Mouse (Mus musculus): ENCODE data around the gene Psmd7. TPM values are rescaled to one million over a fixed set of nuclear protein-coding genes. Genes with fewer than 3 reads are reported as not detected.

The Psmd7 gene
- polyA plus RNA-seq, 1 experiment: 67.1 TPM

DNA sequence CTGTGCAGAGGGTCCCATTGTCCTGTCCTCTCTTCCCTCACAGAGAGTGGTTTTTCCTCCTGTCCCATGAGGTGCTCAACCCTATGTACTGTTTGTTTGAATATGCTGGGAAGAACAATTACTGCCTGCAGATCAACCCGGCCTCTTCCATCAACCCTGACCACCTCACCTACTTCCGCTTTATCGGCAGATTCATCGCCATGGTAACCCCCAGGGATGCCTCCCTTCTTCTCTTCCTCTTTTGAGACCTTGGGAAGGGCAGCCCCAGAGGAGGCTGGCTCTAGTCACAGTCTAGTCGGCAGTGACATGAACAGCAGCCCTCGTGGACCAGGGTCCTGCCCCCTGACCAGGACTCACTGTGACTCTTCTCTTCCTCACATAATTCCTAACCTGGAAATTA, 36.0 kb downstream of the Psmd7 start:
- Histone ChIP-seq H3K27ac (ENCODE audit: control insufficient read depth, insufficient read depth, low read depth, low read length, poor library complexity) (no peak overlapping the region), H3K4me1 (ENCODE audit: control insufficient read depth, insufficient read depth, low read length) (no peaks in the 10 kb centered on the region; the same call in 1 of the 2 replicates), H3K4me3 (replicated peaks; ENCODE audit: control insufficient read depth, low read depth, low read length) (no peak overlapping the region)
- TF ChIP-seq POLR2A (IDR thresholded peaks at IDR 0.05; ENCODE audit: borderline replicate concordance, control insufficient read depth, low read depth, low read length) (no peak), CTCF (IDR thresholded peaks at IDR 0.05; ENCODE audit: control insufficient read depth, insufficient read depth, low read length) (no peak)
- WGBS: 7% methylated on average over 6 of the region's 6 CpGs

DNA sequence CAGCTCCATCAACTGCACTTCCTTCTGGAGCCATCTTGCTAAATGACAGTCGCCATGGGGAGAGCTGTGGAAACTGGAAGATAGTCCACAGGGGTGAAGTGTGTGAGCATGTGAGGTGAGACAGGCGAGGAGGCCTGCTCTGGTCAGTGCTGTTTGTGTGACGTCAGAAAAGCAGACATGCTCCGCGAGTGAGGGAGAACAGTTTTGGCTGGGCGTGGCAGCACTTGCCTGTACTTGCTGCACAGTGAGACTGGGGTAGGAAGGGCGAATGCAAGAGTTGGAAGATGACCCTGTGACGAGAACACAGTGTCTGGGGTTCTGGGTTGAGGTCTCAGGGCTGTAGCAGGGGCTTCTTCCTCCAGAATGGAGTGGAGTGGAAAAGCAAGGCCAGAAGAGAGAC, 41.4 kb downstream of the Psmd7 start:
- no peak for TF ChIP-seq CTCF (IDR thresholded peaks at IDR 0.05; ENCODE audit: control insufficient read depth, insufficient read depth, low read length)
- no peak for TF ChIP-seq POLR2A (IDR thresholded peaks at IDR 0.05; ENCODE audit: borderline replicate concordance, control insufficient read depth, low read depth, low read length)
- WGBS: 87% methylated on average over 8 of the region's 8 CpGs
- Histone ChIP-seq H3K27ac (ENCODE audit: control insufficient read depth, insufficient read depth, low read depth, low read length, poor library complexity) (no peak overlapping the region), H3K4me1 (ENCODE audit: control insufficient read depth, insufficient read depth, low read length) (no peaks in the 10 kb centered on the region), H3K4me3 (replicated peaks; ENCODE audit: control insufficient read depth, low read depth, low read length) (no peak overlapping the region)

DNA sequence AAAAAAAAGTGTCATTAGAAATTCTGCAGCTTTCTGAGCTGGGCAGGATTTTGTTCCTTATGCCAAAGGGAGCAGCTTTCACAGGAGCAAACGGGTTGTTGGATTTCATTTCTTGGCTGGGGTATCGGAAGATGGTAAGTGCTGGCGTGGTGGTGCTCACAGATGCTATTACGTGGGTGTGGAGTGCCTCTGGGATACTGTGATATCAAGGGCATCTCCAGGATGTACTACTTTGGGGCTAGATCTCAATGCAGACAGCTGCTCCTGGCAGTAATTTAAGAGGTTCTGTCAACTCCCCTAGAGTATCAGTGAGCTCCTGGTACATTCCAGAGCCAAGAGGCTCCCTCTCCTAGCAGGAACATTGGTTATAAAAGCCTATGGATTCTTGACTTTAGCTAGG, 42.1 kb downstream of the Psmd7 start:
- no peak for TF ChIP-seq POLR2A (IDR thresholded peaks at IDR 0.05; ENCODE audit: borderline replicate concordance, control insufficient read depth, low read depth, low read length)
- no peak for TF ChIP-seq CTCF (IDR thresholded peaks at IDR 0.05; ENCODE audit: control insufficient read depth, insufficient read depth, low read length)
- Histone ChIP-seq H3K27ac (ENCODE audit: control insufficient read depth, insufficient read depth, low read depth, low read length, poor library complexity) (no peak overlapping the region), H3K4me3 (replicated peaks; ENCODE audit: control insufficient read depth, low read depth, low read length) (no peak overlapping the region), H3K4me1 (ENCODE audit: control insufficient read depth, insufficient read depth, low read length) (no peaks in the 10 kb centered on the region)
- whole genome bisulfite sequencing: 92% methylated on average over 4 of the region's 4 CpGs

DNA sequence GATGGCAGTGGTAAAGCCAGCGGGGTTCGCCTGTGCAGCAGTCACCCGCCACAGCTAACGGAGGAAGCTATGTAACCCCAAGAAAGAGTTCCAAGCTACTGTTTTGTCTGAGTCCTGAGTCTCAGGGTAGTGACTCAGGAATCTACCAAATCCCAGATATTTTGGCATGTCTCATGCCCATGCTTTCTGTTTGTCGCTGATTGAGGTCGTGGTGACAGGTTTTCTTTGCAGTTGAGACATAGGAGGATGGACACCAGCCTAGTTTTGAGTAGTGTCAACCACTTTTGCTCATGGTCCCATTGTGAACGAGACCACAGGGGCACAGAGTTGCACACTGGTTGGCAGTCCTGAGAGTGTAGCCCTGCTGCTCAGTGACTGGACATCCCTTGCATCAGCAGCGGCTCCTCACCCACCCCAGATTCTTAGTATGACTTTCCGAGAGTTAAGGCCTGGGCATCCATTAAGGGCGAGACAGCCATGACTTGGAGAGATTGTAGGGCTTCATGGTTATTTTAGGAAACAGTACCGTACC, 42.6 kb downstream of the Psmd7 start:
- Histone ChIP-seq H3K4me1 (ENCODE audit: control insufficient read depth, insufficient read depth, low read length) (no peaks in the 10 kb centered on the region), H3K4me3 (replicated peaks; ENCODE audit: control insufficient read depth, low read depth, low read length) (no peak overlapping the region), H3K27ac (ENCODE audit: control insufficient read depth, insufficient read depth, low read depth, low read length, poor library complexity) (no peak overlapping the region)
- TF ChIP-seq POLR2A (IDR thresholded peaks at IDR 0.05; ENCODE audit: borderline replicate concordance, control insufficient read depth, low read depth, low read length) (no peak), CTCF (IDR thresholded peaks at IDR 0.05; ENCODE audit: control insufficient read depth, insufficient read depth, low read length) (no peak)
- WGBS: 96% methylated on average over 11 of the region's 11 CpGs

DNA sequence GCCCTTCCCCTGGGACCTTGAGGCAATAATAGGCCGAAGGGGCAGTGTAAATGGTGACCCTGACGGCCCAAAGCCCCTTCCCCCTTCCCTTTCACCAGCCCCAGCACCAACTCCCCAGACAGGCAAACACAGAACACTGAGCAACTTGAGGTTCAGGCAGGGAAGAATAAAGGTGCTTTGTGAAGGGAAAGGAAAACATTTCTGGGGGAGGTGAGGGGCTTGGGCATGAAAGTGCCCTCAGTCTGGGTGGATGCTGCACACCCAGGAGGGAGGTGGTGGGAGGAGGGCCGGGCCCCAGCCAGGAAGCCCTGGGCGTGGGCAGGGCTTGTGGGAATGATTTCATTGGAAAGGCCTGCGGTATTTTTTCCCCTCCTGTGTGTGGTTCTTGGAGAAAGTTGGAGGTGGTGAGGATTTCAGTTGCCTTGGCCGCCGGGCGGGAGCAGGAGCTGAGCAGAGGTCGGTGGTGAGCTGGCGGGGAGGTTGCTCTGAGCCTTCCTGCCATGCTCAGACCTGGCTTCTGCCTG, 43.6 kb downstream of the Psmd7 start:
- Histone ChIP-seq H3K4me1 (ENCODE audit: control insufficient read depth, insufficient read depth, low read length) (no peaks in the 10 kb centered on the region), H3K4me3 (replicated peaks; ENCODE audit: control insufficient read depth, low read depth, low read length) (no peak overlapping the region), H3K27ac (ENCODE audit: control insufficient read depth, insufficient read depth, low read depth, low read length, poor library complexity) (no peak overlapping the region)
- 84% methylated on average over 10 of the region's 10 CpGs for WGBS
- TF ChIP-seq POLR2A (IDR thresholded peaks at IDR 0.05; ENCODE audit: borderline replicate concordance, control insufficient read depth, low read depth, low read length) (no peak), CTCF (IDR thresholded peaks at IDR 0.05; ENCODE audit: control insufficient read depth, insufficient read depth, low read length) (no peak)

DNA sequence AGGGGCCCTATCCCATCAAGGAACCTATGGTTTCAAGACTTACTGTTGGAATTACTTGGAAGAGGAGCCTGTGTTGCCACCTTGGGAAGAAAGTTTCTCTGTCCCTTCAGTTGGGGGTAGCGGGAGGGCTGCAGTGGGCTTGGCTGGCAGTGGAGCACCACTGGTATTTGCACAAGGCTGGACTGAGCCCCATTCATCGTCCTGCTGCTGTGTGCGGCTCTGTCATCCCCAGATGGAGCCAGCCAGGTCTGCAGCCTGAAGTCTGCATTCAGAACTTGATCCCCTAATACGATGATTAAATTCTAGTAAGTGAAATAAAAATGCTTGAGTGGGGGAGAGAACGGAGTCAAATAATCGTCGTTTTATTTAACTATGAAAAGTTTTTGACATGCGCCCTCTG, 44.1 kb downstream of the Psmd7 start:
- Histone ChIP-seq H3K27ac (ENCODE audit: control insufficient read depth, insufficient read depth, low read depth, low read length, poor library complexity) (no peak overlapping the region), H3K4me1 (ENCODE audit: control insufficient read depth, insufficient read depth, low read length) (no peaks in the 10 kb centered on the region), H3K4me3 (replicated peaks; ENCODE audit: control insufficient read depth, low read depth, low read length) (no peak overlapping the region)
- 92% methylated on average over 8 of the region's 8 CpGs for WGBS
- TF ChIP-seq CTCF (IDR thresholded peaks at IDR 0.05; ENCODE audit: control insufficient read depth, insufficient read depth, low read length): no peak
- TF ChIP-seq POLR2A (IDR thresholded peaks at IDR 0.05; ENCODE audit: borderline replicate concordance, control insufficient read depth, low read depth, low read length): no peak

DNA sequence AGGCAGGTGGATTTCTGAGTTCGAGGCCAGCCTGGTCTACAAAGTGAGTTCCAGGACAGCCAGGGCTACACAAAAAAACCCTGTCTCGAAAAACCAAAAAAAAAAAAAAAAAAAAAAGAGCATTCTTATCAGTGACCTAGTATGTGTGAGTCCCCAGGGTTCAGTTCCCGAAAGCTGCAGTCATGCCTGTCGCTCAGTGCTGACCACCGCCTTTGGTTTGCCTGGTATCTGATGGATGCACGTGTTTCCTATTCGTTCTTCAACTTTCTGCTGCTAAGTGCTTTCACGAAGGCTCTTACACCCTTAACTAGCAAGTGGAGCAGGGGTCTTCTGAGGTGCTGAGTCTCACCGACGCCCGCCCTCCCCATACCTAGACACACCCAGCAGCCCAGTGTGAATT, 44.5 kb downstream of the Psmd7 start:
- Histone ChIP-seq H3K4me1 (ENCODE audit: control insufficient read depth, insufficient read depth, low read length) (no peaks in the 10 kb centered on the region), H3K4me3 (replicated peaks; ENCODE audit: control insufficient read depth, low read depth, low read length) (no peak overlapping the region), H3K27ac (ENCODE audit: control insufficient read depth, insufficient read depth, low read depth, low read length, poor library complexity) (no peak overlapping the region)
- 62% methylated on average over 11 of the region's 11 CpGs for WGBS
- TF ChIP-seq CTCF (IDR thresholded peaks at IDR 0.05; ENCODE audit: control insufficient read depth, insufficient read depth, low read length) (no peak), POLR2A (IDR thresholded peaks at IDR 0.05; ENCODE audit: borderline replicate concordance, control insufficient read depth, low read depth, low read length) (no peak)

DNA sequence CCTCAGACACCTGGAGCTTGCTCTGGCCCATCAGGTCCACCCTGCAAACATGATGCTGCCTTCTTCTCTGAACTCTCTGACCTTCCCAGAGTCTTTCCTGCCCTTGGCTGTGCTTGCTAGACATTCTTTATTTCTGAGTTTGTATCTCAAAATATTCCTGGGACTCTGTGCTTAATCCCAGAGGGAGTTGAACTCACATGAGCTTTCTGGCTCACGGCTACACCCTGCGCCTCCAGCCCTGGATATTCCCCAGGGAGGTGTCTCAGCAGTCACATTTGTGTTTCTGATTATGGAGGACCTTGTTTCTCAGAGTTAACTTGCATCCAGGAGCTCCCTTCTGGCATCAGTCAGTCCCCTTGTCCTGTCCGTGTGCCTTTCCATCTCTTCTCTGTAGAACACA, 46.1 kb downstream of the Psmd7 start:
- TF ChIP-seq CTCF (IDR thresholded peaks at IDR 0.05; ENCODE audit: control insufficient read depth, insufficient read depth, low read length): no peak
- TF ChIP-seq POLR2A (IDR thresholded peaks at IDR 0.05; ENCODE audit: borderline replicate concordance, control insufficient read depth, low read depth, low read length): no peak
- WGBS: 89% methylated on average over 3 of the region's 3 CpGs
- no peak overlapping the region for H3K27ac ChIP-seq (ENCODE audit: control insufficient read depth, insufficient read depth, low read depth, low read length, poor library complexity)
- no peak overlapping the region for H3K4me3 ChIP-seq (replicated peaks; ENCODE audit: control insufficient read depth, low read depth, low read length)
- H3K4me1 ChIP-seq (ENCODE audit: control insufficient read depth, insufficient read depth, low read length): no peaks in the 10 kb centered on the region

DNA sequence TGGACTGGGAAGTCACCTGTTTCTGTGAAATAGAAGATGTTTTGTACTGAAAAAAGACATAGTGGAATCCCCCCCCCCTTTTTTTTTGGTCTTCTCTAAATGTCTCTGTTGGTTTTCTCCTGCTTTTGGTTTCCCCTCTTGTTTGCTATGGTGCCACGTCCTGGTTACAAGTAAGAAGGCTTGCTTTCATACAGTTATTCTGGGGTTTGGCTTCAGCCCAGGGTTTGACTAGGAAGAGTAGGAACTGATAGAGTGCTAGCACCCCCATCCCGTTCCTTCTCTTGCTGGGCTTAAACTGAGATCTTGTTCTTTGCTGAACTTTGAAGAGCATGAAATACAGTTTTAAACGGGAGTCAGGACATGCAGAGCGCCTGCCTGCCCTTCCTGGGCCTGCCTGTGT, 46.9 kb downstream of the Psmd7 start:
- TF ChIP-seq POLR2A (IDR thresholded peaks at IDR 0.05; ENCODE audit: borderline replicate concordance, control insufficient read depth, low read depth, low read length) (no peak), CTCF (IDR thresholded peaks at IDR 0.05; ENCODE audit: control insufficient read depth, insufficient read depth, low read length) (no peak)
- Histone ChIP-seq H3K4me1 (ENCODE audit: control insufficient read depth, insufficient read depth, low read length) (no peaks in the 10 kb centered on the region), H3K27ac (ENCODE audit: control insufficient read depth, insufficient read depth, low read depth, low read length, poor library complexity) (no peak overlapping the region), H3K4me3 (replicated peaks; ENCODE audit: control insufficient read depth, low read depth, low read length) (no peak overlapping the region)
- WGBS: 42% methylated on average over 4 of the region's 4 CpGs

All from bone marrow, adult 2 months (tissue).